Mouse (Mus musculus) hindbrain, postnatal 0 days (tissue): ENCODE measurements at regions not wholly inside any gene's neighbourhood (a gene's known extent, or its start where the extent isn't known, plus 50 kb on each side); places are given as distances from the start of the nearest gene placed in this dataset.
A peak's percentile ranks its signal among the peaks of the same experiment; 100 is the strongest.
"Not testable (repeated sequence)": the region's sequence is repeated elsewhere in the genome, so short reads cannot be mapped to it uniquely, and the experiment has no call there.

Source experiments
- ATAC-seq: fragments of 200-750 bp; cut with Nextera tagmentation; 2 replicates; pipeline ENCODE4 v1.8.0; 2017; ENCODE audit warnings: mild to moderate bottlenecking, moderate TSS enrichment, moderate library complexity
- DNase-seq: peaks from one replicate; pipeline ENCODE4 v3.0.0-alpha.2; 2015; ENCODE audit warnings: low spot score
- H3K27ac ChIP-seq: fragments of 300-500 bp; sonication (generic); 2 replicates; pipeline ENCODE4 v1.5.1; 2014; ENCODE audit warnings: mild to moderate bottlenecking
- H3K27me3 ChIP-seq: fragments of 300-500 bp; sonication (generic); 2 replicates; pipeline ENCODE4 v1.6.1; 2014; ENCODE audit warnings: low read length, mixed read lengths; ENCODE audit not compliant: insufficient read depth
- H3K36me3 ChIP-seq: fragments of 300-500 bp; sonication (generic); 2 replicates; pipeline ENCODE4 v1.6.1; 2014; ENCODE audit warnings: low read length, mixed read lengths; ENCODE audit not compliant: insufficient read depth
- H3K4me1 ChIP-seq: fragments of 300-500 bp; sonication (generic); 2 replicates; pipeline ENCODE4 v1.6.1; 2014; ENCODE audit warnings: antibody characterized with exemption, low read length, mixed read lengths; ENCODE audit not compliant: insufficient read depth
- H3K4me2 ChIP-seq: fragments of 300-500 bp; sonication (generic); 2 replicates; pipeline ENCODE4 v1.6.1; 2014; ENCODE audit warnings: low read depth, mild to moderate bottlenecking, low read length, moderate library complexity, mixed read lengths
- H3K4me3 ChIP-seq: fragments of 300-500 bp; sonication (generic); 2 replicates; pipeline ENCODE4 v1.5.1; 2014; ENCODE audit warnings: low read length
- H3K9ac ChIP-seq: fragments of 300-500 bp; sonication (generic); replicated peaks from 2 replicates; pipeline ENCODE4 v1.6.1; 2014; ENCODE audit warnings: mild to moderate bottlenecking, low read length, moderate library complexity, mixed read lengths
- H3K9me3 ChIP-seq: fragments of 300-500 bp; sonication (generic); 2 replicates; pipeline ENCODE4 v1.6.1; 2016; ENCODE audit warnings: low read length, mixed read lengths
- CTCF ChIP-seq: IDR thresholded peaks from 2 replicates; pipeline ENCODE4 v1.5.1; 2016; ENCODE audit warnings: antibody characterized with exemption, control low read depth, low read depth
- WGBS: fragments of 180-500 bp; shearing (Covaris S2); extraction: QIAGEN DNeasy Blood & Tissue Kit; methylation state at CpG from one replicate; pipeline ENCODE4 v1.1.7; 2014; 5-methylcytosine and 5-hydroxymethylcytosine counted together

DNA sequence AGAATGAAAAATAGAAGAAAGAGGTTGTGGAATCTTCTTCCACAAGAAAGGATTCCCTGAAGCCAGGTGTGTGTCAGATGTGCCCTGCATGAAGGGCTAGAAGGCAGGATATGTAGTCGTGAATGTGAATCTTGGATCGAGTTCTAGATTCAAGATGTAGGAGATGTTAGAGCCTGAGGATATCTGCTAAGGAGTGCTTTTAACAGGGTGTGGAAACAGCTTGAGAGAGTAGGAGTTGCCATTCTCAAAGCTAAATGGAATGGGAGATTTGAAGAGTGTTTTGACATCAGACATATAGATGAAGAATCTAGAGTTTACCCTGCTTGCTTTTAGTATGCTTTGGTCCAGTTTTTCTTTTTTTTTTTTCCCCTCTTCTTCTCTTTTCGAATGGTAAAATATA lies 590.3 kb downstream of the Sis start:
- no peak for TF ChIP-seq CTCF
- no peak overlapping the region for H3K4me2 ChIP-seq
- DNase-seq (no peak), ATAC-seq (no peak)
- H3K9me3 ChIP-seq = no peaks in the 10 kb centered on the region
- H3K9ac ChIP-seq = no peak overlapping the region
- H3K27ac ChIP-seq = no peak overlapping the region
- 89% methylated on average over 3 of the region's 3 CpGs for WGBS
- no peak overlapping the region for H3K4me3 ChIP-seq
- H3K4me1 ChIP-seq = no peaks in the 10 kb centered on the region
- no peaks in the 10 kb centered on the region for H3K27me3 ChIP-seq
- H3K36me3 ChIP-seq = no peaks in the 10 kb centered on the region

DNA sequence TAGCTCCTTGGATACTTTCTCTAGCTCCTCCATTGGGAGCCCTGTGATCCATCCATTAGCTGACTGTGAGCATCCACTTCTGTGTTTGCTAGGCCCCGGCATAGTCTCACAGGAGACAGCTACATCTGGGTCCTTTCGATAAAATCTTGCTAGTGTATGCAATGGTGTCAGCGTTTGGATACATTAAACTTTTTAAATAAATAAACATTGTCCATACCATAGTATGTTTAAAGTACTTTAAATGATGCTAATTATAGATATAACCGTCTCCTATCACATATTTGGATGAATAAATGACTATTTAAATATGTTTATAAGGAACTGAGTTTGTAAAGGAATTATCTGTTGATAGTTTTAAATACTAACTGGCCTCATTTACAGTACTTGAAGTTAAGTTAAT lies 607.8 kb downstream of the Sis start:
- H3K4me1 ChIP-seq, H3K4me3 ChIP-seq, H3K27me3 ChIP-seq, H3K9me3 ChIP-seq, H3K4me2 ChIP-seq, H3K27ac ChIP-seq, H3K9ac ChIP-seq, DNase-seq, ATAC-seq, H3K36me3 ChIP-seq: not testable (repeated sequence)
- 88% methylated on average over 3 of the region's 4 CpGs for WGBS

DNA sequence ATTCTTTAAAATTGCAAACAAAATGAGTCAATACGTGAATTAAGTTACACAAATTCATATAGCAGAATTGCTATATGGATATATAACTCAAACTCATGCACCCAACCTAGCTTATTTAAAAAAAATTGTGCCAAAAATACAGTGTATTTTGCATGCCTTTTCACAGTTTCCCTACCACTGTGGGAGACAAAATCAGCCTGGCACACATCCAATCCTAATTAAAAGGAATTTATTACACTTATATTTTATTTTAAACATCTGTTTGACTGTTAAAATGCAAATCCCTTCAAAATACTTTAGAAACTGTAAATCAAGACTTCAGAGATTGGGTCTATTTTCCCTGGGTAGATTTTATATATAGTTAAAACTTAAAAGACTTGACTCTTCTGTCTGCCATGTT lies 639.6 kb downstream of the Sis start:
- no peak overlapping the region for H3K4me2 ChIP-seq
- no peaks in the 10 kb centered on the region for H3K27me3 ChIP-seq
- DNase-seq (no peak), ATAC-seq (no peak)
- no peaks in the 10 kb centered on the region for H3K9me3 ChIP-seq
- no peaks in the 10 kb centered on the region for H3K4me1 ChIP-seq
- no peak overlapping the region for H3K27ac ChIP-seq
- H3K9ac ChIP-seq = no peak overlapping the region
- no peak for TF ChIP-seq CTCF
- H3K36me3 ChIP-seq = no peaks in the 10 kb centered on the region
- no peak overlapping the region for H3K4me3 ChIP-seq
- 88% methylated on average over 1 of the region's 1 CpGs for WGBS

DNA sequence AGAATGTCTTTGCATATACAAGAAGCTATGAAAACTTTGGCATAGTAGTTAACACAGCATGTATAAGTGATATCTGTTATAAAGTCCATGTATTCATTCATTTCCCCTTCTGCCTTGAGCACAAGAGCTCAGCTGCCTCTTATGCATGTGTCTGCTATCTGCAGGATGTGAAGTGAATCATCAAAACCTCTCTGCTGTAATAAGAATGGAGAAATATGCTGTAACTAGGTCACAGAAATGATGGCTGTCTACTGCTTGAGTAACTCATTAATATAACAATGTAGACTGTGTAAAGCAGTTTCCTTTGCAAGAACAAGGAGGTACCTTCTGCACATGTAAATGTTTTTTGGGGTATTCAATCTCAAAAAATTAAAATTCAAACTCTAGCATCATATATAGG lies 643.8 kb downstream of the Sis start:
- Histone ChIP-seq H3K27ac (no peak overlapping the region), H3K9ac (no peak overlapping the region), H3K4me2 (no peak overlapping the region), H3K9me3 (no peaks in the 10 kb centered on the region), H3K4me1 (no peaks in the 10 kb centered on the region), H3K36me3 (no peaks in the 10 kb centered on the region), H3K27me3 (no peaks in the 10 kb centered on the region), H3K4me3 (no peak overlapping the region)
- TF ChIP-seq CTCF = no peak
- no peak for ATAC-seq
- no peak for DNase-seq

DNA sequence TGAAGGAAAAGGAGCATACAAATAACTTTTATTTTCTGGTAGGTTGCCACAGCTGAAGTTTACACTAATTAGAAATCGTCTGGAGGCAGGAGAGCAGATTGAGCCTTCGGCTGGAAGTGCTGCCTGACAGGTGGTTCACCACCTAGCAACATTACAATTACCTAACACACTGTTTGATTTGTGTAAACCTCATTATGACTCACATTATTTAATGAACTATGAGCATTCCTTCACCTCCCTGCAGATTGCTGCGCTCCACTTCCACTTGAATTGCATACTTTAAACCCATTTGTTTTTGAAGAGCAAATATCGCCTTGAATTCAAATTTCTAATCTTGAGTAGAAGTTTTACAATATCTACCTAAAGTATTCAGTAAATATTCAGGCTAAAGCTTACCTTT lies 663.0 kb downstream of the Sis start:
- ATAC-seq (no peak; the same call in 1 of the 2 replicates), DNase-seq (peak; percentile 26)
- 64% methylated on average over 4 of the region's 4 CpGs for WGBS
- Histone ChIP-seq H3K27ac (no peak overlapping the region), H3K4me3 (no peak overlapping the region), H3K4me2 (no peak overlapping the region), H3K36me3 (no peaks in the 10 kb centered on the region), H3K9ac (no peak overlapping the region), H3K27me3 (no peaks in the 10 kb centered on the region), H3K4me1 (no peaks in the 10 kb centered on the region), H3K9me3 (no peaks in the 10 kb centered on the region)
- no peak for TF ChIP-seq CTCF
